Mouse (Mus musculus) forebrain, postnatal 0 days (tissue): ENCODE data around the gene Zfp618. TPM values are rescaled to one million over a fixed set of nuclear protein-coding genes. Genes with fewer than 3 reads are reported as not detected.
A peak's percentile ranks its signal among the peaks of the same experiment; 100 is the strongest.

Experiments
- ATAC-seq: fragments of 200-750 bp; cut with Nextera tagmentation; 2 replicates; pipeline ENCODE4 v1.8.0; 2017; ENCODE audit warnings: mild to moderate bottlenecking, moderate library complexity
- DNase-seq: peaks from one replicate; pipeline ENCODE4 v3.0.0-alpha.2; 2015
- H3K27ac ChIP-seq: fragments of 300-500 bp; sonication (generic); 2 replicates; pipeline ENCODE4 v1.5.1; 2014; ENCODE audit warnings: low read depth, mild to moderate bottlenecking, antibody characterized with exemption, low read length, moderate library complexity, mixed read lengths
- H3K27me3 ChIP-seq: fragments of 300-500 bp; sonication (generic); 2 replicates; pipeline ENCODE4 v1.6.1; 2014; ENCODE audit warnings: mild to moderate bottlenecking, low read length, mixed read lengths; ENCODE audit not compliant: insufficient read depth
- H3K36me3 ChIP-seq: fragments of 300-500 bp; sonication (generic); 2 replicates; pipeline ENCODE4 v1.6.1; 2014; ENCODE audit warnings: mild to moderate bottlenecking, moderate library complexity; ENCODE audit not compliant: insufficient read depth
- H3K4me1 ChIP-seq: fragments of 300-500 bp; sonication (generic); 2 replicates; pipeline ENCODE4 v1.6.1; 2014; ENCODE audit warnings: antibody characterized with exemption; ENCODE audit not compliant: insufficient read depth
- H3K4me2 ChIP-seq: fragments of 300-500 bp; sonication (generic); 2 replicates; pipeline ENCODE4 v1.6.1; 2014; ENCODE audit warnings: low read depth, mild to moderate bottlenecking, moderate library complexity
- H3K4me3 ChIP-seq: fragments of 300-500 bp; sonication (generic); 2 replicates; pipeline ENCODE4 v1.5.1; 2014; ENCODE audit warnings: low read depth, low read length, mixed read lengths
- H3K9ac ChIP-seq: fragments of 300-500 bp; sonication (generic); 2 replicates; pipeline ENCODE4 v1.6.1; 2014; ENCODE audit warnings: mild to moderate bottlenecking
- H3K9me3 ChIP-seq: fragments of 300-500 bp; sonication (generic); 2 replicates; pipeline ENCODE4 v1.6.1; 2016; ENCODE audit warnings: low read length
- CTCF ChIP-seq: sonication (generic); IDR thresholded peaks from 2 replicates; pipeline ENCODE4 v1.5.1; 2016; ENCODE audit warnings: antibody characterized with exemption, control low read depth, low read depth
- WGBS: fragments of 180-500 bp; shearing (Covaris S2); extraction: QIAGEN DNeasy Blood & Tissue Kit; methylation state at CpG from one replicate; pipeline ENCODE4 v1.1.7; 2014; 5-methylcytosine and 5-hydroxymethylcytosine counted together
- polyA plus RNA-seq: library from polyadenylated mRNA; unstranded; fragments of >200 nt; fragmentation: Nextera tagmentation; extraction: Ambion mirVana; gene quantifications from 2 replicates; pipeline ENCODE4 v1.2.1, GENCODE M21; 2015
- total RNA-seq: library from RNA; depleted of rRNA; stranded (reverse); fragments of >200 nt; gene quantifications from 2 replicates; pipeline ENCODE4 v1.2.3, GENCODE M21; 2014

Gene Zfp618
- total and polyA plus RNA-seq, 2 experiments from 2014 or later, result 11.1 to 21.9 TPM

- DNase-seq (no peak), ATAC-seq (no peak)
- Histone ChIP-seq H3K27me3 (no peaks in the 10 kb centered on the region), H3K4me3 (no peak overlapping the region), H3K4me2 (no peak overlapping the region), H3K9me3 (no peaks in the 10 kb centered on the region), H3K9ac (no peak overlapping the region), H3K27ac (no peak overlapping the region), H3K4me1 (0 out of 2 replicates have a peak, but pooled peaks cover 7% of the 10 kb centered on the region), H3K36me3 (no peaks in the 10 kb centered on the region)
- no peak for TF ChIP-seq CTCF
- 92% methylated on average over 7 of the region's 7 CpGs for WGBS
Observed at GRCm38 (mm10) chr4:63006198-63007155, 41.1 kb downstream of the Zfp618 start.

DNA sequence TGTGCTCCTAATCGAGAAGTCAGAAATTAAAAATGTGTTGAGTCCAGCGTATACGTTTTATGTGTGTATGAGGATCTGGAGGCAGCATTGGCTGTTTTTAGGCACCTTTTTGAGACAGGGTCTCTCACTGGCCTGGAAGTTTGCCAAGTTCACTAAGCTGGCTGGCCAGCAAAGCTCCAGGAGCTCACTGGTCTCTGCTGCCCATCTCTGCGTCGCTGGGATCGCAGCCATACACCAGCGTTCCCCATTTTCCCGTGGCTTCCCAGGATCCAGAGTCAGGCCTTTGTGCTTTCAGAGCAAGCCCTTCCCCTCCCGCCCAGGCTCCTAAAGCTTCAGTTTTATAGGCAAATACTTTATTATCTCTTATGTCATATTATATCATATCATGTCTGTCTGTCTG lies 42.8 kb downstream of the Zfp618 start:
- Histone ChIP-seq H3K27ac (no peak overlapping the region), H3K27me3 (no peaks in the 10 kb centered on the region), H3K4me3 (no peak overlapping the region), H3K9ac (no peak overlapping the region), H3K36me3 (no peaks in the 10 kb centered on the region), H3K9me3 (no peaks in the 10 kb centered on the region), H3K4me2 (no peak overlapping the region), H3K4me1 (0 out of 2 replicates have a peak, but pooled peaks cover 7% of the 10 kb centered on the region)
- 82% methylated on average over 9 of the region's 9 CpGs for WGBS
- ATAC-seq (no peak), DNase-seq (no peak)
- no peak for TF ChIP-seq CTCF

- no peak for ATAC-seq
- Histone ChIP-seq H3K9ac (no peak overlapping the region), H3K27me3 (no peaks in the 10 kb centered on the region), H3K9me3 (no peaks in the 10 kb centered on the region), H3K27ac (no peak overlapping the region), H3K4me2 (no peak overlapping the region), H3K4me1 (0 out of 2 replicates have a peak, but pooled peaks cover 7% of the 10 kb centered on the region), H3K36me3 (no peaks in the 10 kb centered on the region), H3K4me3 (no peak overlapping the region)
- DNase-seq, result no peak
- TF ChIP-seq CTCF, result no peak
- WGBS, result 84% methylated on average over 3 of the region's 3 CpGs
Observed at GRCm38 (mm10) chr4:63008822-63009221, 43.4 kb downstream of the Zfp618 start.

DNA sequence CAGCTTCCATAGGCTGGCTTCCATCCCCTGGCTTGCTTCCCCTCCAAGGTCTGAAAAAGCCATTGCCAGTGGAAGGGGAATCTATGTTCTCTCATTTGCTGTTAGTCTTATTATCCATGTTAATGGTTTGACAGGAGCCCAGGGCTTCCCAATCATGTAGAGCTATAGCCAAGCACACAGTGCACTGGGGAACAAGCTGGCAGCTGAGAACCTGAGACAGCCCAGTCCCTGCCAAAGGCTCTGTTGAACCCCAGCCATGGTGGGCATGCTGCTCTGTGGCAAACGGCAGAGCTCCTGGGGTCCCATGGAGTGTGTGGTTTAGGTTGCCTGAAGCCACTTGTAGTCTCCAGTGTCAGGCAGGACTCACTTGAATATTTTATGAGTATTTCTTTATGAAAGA lies 44.4 kb downstream of the Zfp618 start:
- Histone ChIP-seq H3K36me3 (no peaks in the 10 kb centered on the region), H3K27ac (no peak overlapping the region), H3K4me3 (no peak overlapping the region), H3K9me3 (no peaks in the 10 kb centered on the region), H3K9ac (no peak overlapping the region), H3K27me3 (no peaks in the 10 kb centered on the region), H3K4me1 (0 out of 2 replicates have a peak, but pooled peaks cover 7% of the 10 kb centered on the region), H3K4me2 (no peak overlapping the region)
- WGBS, result 53% methylated on average over 1 of the region's 1 CpGs
- peak; percentile 93 for ATAC-seq
- peak; percentile 76 for DNase-seq
- TF ChIP-seq CTCF, result no peak

DNA sequence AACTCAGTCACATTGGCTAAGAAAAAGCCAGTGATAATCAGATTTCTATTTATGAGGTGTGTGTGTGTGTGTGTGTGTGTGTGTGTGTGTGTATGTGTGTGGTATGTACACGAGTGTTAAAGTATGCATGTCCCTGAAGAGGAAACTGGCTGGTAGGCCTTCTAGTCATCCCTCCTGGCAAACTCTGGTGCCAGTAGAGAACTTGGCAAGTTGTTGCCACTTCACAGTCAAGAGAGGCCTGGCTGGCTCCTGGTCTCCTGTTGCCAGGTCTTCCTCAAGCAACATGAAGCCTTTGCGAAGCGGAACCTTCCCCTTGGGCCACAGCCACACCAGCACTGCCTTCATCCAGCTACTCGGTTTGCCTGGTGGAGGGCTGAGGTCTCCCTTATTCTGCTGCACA lies 44.9 kb downstream of the Zfp618 start:
- no peak overlapping the region for H3K4me2 ChIP-seq
- 41% methylated on average over 4 of the region's 4 CpGs for WGBS
- TF ChIP-seq CTCF, result no peak
- 0 out of 2 replicates have a peak, but pooled peaks cover 7% of the 10 kb centered on the region for H3K4me1 ChIP-seq
- DNase-seq (peak; percentile 81), ATAC-seq (peak; percentile 81)
- no peak overlapping the region for H3K9ac ChIP-seq
- H3K27ac ChIP-seq, result no peak overlapping the region
- H3K9me3 ChIP-seq, result no peaks in the 10 kb centered on the region
- no peaks in the 10 kb centered on the region for H3K36me3 ChIP-seq
- H3K4me3 ChIP-seq, result no peak overlapping the region
- H3K27me3 ChIP-seq, result no peaks in the 10 kb centered on the region

GRCm38 (mm10) chr4:63018616-63019015 lies 53.2 kb downstream of the Zfp618 start:
- Histone ChIP-seq H3K4me3 (no peak overlapping the region), H3K4me1 (no peaks in the 10 kb centered on the region), H3K27ac (no peak overlapping the region), H3K27me3 (no peaks in the 10 kb centered on the region), H3K4me2 (no peak overlapping the region), H3K9me3 (no peaks in the 10 kb centered on the region), H3K36me3 (no peaks in the 10 kb centered on the region), H3K9ac (no peak overlapping the region)
- no peak for ATAC-seq
- 93% methylated on average over 10 of the region's 10 CpGs for WGBS
- TF ChIP-seq CTCF, result no peak
- DNase-seq, result no peak

- no peak for ATAC-seq
- Histone ChIP-seq H3K4me3 (no peak overlapping the region), H3K9ac (no peak overlapping the region), H3K4me2 (no peak overlapping the region), H3K9me3 (no peaks in the 10 kb centered on the region), H3K4me1 (no peaks in the 10 kb centered on the region), H3K27ac (no peak overlapping the region), H3K36me3 (no peaks in the 10 kb centered on the region), H3K27me3 (no peaks in the 10 kb centered on the region)
- WGBS, result 77% methylated on average over 4 of the region's 4 CpGs
- TF ChIP-seq CTCF, result peak; percentile 39; the same call in 1 of the 2 replicates
- DNase-seq, result no peak
Observed at GRCm38 (mm10) chr4:63019428-63019858, 54.1 kb downstream of the Zfp618 start.
